Mouse (Mus musculus): Measurements from ENCODE around the gene Spag9.

DNA sequence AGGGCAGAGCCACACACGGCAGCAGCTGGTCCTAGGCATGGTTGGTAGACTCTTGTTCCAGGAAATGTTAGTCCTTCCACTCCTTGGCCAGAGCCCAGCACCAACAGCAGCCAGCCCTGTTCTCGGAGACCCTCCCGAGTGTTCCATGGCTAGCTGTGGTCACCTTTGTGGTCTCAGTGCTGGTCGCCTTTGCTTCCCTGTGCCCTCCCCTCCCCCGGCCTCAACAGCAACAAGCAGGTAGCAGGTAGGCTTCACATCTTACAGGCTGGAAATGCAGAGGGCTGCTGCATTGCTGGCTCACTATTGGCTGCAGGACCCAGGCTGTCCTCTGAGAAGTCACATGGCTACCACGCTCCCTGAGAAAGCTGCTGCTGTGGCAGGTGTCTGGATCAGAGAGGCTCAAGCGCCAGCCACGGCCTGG, 139.7 kb downstream of the Spag9 start:
- TF ChIP-seq CTCF (conservative IDR thresholded peaks at IDR 0.05; ENCODE audit: low read length) (no peak), NANOG (IDR thresholded peaks at IDR 0.05; ENCODE audit: borderline replicate concordance, low read length) (no peak), POU5F1 (IDR thresholded peaks at IDR 0.05; ENCODE audit: borderline replicate concordance, low read length) (no peak)
